Mouse (Mus musculus): ENCODE results near the gene Tbc1d8.

The Tbc1d8 gene

DNA sequence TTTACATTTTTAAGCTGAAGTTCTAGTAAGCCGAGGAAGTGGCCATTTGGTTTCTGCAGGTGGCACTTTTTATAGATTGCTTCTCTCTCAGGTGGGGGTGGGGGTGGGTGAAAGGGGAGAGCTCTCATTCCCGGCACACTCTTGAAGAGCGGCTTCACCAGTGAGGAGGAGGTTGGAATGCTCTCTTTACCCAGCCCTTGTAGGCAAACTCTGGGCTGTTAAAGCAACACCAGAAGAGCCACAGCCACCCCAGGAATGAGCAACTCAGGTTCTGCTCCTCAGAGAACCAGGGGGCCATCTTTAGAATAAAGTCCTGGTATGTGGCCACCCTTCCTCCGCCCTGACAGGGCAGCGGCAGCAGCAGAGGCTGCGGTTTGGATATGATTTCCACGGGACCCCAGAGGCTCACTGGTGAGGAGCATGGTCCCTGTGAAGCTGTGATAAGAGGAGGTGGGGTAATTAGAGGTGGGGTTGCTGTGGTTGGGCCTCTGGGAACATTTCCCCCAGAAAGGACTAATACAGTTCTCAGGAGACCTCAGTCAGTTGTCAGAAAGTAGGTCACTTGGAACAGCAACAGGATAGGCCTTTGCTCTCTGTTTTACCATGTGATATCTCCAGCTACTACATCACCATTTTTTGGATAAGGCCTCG is 85.2 kb downstream of the Tbc1d8 start:
- DNase-seq, result no peak

DNA sequence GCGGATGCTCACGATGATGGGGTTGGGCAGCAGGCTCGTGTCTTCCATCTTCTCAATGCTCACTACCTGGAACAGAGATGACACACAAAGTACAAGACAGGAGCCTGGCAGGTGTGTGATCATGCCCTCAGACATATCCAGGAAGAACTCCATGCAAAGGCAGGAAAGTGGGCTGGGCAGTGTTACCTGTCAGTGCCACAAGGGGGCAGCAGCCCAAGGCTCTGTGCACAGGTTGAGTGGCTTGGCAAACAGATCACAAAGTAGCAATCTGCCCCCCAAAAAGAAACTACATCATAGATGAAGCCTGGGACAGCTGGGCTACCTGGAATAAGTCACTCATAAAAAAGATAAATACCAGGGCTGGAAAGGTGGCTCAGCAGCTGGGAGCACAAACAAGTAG is 86.4 kb downstream of the Tbc1d8 start:
- peak; percentile 67 for DNase-seq

DNA sequence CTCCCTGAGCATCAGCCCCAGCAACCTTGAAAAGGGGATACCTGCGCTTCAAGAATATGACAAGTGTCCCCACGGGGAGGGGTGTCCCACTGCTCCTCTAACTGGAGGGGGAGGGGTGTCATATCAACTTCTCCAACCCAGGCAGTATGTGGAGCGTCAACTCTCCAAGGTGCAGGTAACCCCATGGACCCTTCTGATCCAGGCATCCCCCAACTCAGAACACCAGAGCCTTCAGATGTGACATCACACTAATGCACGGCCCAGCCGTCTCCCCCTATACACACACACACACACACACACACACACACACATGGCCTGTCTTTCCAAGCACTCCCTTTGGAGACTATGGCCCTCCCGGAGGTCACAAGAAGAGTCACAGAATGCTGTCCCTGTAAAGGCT is 86.9 kb downstream of the Tbc1d8 start:
- DNase-seq, result no peak

DNA sequence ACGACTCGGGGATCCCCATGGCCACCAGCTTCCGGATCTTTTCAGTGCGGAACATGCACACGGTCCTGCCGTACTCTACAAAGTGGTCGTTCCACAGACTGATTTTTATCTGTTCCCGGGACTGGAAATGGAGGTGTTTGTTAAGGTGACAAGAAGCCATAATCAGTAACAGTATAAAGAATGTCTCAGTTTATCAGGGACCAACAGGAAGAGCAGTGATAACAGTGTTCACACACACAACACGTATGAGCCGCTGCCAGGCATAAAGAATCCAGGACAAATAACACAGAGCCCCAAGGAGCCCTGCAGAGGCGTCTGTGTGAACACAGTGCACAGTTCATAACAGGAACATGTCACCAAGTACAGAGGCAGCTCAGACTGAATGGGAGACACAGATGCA is 89.2 kb downstream of the Tbc1d8 start:
- DNase-seq, result no peak

DNA sequence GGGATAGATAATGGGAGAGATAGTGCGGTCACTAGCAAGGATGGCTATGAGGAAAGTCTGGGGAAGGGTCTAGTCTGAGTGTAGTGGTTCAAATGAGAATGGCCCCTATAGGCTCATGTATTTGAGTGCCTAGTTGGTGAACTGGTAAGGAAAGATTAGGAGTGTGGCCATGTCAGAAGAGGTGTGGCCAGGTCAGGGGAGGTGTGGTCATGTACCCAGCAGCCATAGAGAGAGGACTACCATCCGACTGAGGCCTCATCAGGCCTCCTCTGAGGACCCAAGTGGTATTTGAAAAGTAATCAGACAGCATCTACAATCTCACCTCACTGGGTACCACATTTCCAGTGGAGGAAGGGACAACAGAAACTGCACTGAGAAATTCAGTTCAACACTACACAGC is 90.4 kb downstream of the Tbc1d8 start:
- no peak for DNase-seq

DNA sequence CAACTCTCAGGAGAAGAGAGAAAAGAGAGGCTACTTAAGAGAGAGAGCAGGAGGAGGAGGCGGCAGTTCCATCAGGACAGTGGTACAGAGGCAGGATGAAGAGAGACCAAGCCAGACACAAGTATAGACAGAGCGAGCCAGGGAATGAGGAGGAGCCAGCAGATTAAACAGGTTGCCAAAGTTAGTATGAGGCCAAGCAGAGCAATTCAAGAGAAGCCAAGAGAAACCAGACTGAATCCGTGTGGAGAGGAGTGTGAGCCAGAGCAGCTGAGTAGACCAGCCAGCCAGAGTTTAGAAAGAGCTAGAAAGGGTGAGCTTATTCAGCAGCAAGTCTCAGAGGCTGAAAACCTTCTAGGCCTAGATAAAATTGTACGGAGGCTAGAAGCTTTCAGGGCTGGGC is 91.1 kb downstream of the Tbc1d8 start:
- no peak for DNase-seq

DNA sequence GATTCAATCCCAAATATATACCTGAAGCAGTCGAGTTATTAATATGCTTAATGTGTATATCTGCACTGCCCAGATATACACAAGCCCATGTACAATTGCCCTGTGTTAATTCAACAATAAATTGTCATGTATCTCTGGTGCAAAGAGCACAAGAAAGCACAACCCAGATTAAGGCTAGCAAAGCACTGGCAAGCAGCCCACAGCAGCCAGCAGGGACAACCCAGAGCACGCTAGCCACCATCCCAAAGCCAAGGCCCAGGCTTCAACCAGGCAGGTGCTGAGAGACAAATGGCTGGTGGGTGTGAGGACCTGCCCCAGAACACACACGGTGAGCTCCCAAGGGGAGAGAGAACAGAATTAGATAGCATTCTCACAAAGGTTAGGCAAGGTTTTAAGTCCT is 92.1 kb downstream of the Tbc1d8 start:
- no peak for DNase-seq

DNA sequence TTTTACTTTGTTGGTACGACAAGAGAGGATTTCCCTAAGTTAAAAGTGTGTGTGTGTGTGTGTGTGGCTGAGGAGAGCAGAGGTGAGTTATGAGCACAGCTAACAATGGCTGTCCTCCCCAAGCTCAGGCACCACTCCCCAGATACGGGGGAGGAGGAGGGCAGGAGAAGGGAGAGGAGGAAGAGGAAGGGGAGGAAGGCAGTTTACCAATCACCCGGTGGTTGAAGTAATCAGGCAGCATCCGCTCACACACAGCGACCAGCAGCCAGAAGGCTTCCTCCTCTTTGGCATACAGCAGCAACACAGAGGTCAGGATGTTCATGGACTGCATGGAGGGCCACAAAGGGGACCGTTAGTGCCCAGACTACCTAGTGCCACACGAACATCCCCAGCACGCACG is 93.6 kb downstream of the Tbc1d8 start:
- DNase-seq, result no peak

DNA sequence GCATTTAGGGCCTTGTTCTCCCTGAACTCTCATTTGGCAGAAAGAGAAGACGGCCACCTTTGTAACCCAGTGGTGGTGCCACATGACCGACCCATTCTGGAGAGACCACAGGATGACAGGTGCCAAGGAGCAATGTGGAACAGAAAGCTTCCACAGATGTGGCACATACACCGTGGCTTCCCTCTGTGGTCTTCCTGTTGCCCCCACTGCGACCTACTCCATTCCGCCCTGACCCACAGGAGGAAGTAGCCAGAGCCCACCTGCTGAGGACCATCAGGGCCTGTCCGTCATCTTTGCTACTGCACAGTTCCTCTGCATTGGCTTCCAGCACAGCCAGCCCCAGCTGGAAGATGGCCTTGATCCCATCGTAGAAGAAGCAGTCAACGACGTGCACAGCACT is 97.5 kb downstream of the Tbc1d8 start:
- no peak for DNase-seq

DNA sequence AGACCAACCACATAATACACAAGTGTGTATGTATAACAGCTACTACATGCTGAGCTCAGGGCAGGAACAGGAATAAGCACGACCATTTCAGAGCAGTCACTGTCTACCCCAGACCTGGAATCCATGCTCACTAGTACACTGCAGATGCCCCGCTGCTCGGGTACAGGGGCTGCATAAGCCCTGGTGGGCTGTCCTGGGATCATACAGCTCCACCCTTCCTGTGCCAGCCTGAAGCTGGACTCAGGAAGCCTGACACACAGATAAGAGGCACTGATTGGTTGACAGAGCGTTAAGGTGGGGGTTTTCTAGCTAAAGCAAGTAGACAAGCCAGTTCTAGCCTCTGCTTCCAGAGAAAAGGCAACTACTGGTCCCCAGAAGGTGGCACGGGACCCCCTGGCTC is 99.5 kb downstream of the Tbc1d8 start:
- DNase-seq, result no peak

DNA sequence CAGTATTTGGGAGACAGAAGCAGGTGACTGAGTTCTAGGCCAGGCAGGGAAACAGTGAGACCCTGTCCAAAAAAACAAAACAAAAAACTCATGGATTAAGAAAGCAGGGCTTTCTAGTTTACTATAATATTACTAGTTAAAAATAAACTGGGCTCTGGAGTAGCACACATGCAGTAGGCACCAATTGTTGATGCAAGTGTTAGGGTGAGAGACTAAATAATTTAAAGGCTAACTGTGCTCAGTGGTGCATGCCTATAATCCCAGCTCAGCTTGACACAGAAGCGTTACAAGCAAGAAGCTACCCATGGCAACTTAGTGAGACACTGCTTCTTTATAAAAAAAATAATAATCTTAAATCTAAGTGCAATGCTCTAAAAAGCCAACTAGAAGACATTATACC is 100.0 kb downstream of the Tbc1d8 start:
- DNase-seq, result no peak

DNA sequence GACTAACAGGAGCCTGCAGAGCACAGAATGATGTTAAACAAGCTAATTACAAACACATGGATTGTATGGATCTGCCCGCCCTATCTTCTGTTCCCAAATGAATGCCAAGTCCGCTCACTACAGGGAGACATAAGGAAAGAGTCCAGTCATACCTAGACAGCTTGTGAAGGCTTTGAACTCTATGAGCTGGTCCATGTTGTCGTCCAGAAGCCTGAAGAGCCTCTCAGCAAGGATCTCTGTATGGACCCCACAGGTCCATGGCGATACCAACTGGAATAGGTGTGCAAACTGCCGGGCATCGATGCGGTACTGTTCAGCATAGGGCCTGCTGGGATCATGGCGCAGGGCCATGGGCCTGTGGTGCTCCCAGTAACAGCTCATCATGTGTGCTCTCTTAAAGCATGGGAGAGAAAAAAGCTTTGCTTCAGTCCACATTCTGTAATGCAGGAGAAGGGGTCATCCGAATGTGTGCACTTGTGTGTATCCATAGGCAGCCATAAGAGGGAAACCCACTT is 101.8 kb downstream of the Tbc1d8 start:
- no peak for DNase-seq

DNA sequence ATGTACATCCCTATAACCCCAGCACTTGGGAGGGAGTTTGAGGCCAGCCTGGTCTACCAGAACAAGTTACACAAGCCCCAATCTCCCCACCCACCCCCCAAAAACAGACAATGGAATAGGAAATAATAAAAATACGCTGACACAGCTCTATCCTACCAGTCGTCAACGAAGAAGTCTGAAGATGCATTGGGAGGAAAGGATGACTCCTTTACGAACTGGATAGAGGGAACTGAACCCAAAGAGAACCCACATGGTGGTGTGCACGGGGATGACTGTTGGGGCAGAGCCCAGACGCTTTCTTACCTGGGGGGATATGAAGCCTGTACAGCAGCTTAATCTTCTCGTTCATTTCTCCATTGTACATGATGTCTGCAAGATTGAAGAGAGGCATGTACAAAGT is 102.4 kb downstream of the Tbc1d8 start:
- DNase-seq, result no peak

DNA sequence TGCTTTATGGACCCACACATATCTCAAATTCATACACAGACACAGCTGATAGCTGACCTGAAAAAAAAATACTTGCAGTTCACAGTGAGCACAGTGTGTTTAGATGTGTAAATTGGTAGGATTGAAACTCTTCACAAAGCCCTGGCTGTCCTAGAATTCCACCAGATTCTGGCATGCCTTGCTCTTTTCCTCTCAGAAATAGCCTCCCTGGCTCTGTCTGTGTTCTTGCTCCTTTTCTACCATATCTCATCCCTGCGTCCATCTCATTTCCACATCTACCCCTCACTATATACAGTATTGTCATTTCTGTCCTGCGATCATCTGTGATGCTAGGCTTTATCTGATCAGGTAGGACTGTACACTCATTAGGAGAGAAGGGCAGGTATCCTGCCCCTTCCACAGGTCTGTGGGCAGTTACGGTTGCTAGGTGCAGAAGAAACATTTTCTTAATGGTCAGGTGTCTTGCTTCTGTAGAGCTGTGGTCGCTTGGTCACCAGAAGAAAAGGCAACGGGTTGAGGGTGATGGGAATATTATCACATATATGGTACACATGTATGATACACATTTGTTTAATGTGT is 104.2 kb downstream of the Tbc1d8 start:
- no peak for DNase-seq

DNA sequence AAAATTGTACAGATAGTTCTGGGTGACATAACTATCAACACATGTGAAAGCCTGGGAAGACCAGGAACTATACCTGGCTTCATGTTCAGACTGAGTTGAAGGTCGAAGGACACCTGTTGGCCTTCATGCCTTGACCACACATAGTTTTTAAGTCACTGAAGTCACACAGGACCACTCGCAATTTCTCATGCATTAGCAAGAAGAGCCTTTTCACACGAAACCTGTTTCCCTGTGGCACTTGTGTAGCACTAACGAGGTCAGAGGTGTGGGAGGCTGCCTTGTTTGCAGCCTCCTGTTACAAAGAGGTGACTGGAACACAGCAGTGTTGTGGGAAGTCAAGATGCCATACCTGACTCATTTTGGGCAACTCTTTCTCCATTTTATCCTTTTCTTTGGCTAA is 105.2 kb downstream of the Tbc1d8 start:
- no peak for DNase-seq

DNA sequence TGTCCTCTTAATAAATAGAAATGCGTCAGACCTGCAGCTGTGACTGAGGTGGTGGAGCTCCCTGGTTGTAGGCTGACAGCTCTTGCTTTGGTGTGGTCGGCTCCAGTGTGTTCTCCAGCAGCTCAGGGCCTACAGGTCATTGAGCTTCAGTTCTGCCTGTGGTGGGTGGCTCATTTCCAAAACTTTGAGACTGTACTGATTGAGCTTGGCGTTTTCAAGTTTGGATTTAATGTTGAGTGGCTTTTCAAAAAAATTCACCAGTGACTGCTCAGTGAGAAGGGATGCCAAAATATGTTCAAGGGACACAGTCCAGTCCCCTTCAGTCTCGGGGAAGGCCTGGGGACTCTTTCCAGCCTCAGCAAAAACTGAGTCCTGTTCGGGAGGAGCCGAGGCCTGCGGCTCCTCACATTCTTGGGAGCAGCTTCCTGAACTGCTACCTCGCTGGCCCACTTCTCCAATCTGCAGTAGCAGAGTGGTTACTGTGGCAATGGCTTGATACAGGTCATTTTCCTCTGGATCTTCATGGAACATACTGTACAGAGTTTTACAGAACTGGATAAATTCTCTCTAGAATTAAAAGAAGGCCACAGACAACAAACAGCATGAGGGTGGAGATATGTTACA is 106.2 kb downstream of the Tbc1d8 start:
- DNase-seq, result no peak

DNA sequence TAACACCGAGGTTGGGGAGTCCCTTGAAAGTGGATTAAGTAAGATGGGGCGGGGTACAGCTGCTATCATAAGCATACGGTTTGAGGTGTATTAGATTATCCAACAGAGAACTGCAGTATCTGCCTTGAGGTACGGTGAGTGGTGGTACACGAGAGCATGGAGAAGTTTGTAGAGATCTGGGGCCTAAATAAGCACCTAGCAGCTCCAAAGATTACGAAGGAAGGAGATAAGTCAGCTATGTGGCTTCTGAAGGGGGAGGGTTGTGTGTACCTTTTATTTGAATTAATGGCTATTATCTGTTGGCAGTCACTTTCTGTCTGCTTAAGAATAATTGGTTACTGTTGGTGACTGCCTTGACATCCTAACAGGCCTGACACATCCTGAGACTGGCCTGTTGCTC is 108.1 kb downstream of the Tbc1d8 start:
- DNase-seq, result no peak

DNA sequence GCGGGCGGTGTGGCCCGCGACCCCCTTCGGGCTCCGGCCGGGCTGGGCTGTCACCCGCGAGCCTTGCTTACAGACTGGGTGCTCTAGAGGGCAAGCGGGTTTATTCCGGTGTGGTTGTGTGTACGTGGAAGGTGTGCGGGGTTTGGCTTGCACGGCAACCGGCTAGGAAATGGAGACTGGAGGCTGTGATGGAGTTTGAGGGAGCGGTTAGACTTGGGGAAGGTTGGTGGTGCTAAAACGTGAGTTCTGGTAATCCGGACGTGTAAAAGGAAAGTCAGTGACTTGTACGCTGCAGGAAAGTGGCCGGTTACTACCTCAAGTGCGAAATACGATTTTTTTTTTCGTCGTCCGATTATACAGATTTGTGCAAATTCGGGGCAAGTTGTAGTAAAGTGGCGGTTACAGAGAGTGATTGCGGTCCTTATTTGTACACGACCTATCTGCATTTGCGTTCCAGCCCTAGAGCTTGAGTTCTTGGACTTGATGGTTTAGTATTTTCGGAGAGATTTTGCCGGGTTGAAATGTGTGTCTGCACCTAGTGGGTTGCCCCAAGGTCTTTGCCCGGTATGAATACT is 110.2 kb downstream of the Tbc1d8 start:
- DNase-seq, result no peak

DNA sequence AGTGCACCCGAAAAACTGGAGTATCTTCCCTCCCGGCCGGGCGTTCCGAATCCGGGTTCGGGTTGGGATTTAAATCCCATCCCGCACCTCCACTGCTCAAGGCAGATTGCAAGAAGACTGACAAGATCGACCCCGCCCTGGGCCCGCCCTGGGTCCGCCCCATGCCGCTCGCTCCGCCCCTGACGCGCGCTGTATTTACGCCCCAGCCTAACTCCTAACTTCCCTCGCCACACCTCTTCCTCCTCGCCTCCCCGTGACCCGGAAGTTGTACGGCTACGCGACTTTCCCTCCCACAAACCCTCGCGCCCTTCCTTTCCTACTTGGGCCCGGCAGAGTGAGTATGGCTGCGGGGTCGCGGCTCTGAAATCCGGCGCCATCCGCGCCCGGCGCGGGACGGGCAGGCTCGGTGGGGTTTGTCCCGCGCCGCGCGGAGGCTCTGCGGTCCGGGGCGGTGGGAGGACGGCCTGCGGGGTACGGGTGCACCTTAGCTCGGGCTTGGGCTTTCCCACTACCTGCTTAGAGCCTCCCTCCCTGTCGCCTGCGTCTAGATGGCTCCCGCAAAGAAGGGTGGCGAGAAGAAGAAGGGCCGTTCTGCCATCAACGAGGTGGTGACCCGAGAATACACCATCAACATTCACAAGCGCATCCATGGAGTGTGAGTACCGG is 110.8 kb downstream of the Tbc1d8 start, which contains the start of gene Rpl31:
Gene Rpl31, plus strand, starts transcription at position 242 of the 666 bp plus-strand sequence.
- DNase-seq, result peak; percentile 99

DNA sequence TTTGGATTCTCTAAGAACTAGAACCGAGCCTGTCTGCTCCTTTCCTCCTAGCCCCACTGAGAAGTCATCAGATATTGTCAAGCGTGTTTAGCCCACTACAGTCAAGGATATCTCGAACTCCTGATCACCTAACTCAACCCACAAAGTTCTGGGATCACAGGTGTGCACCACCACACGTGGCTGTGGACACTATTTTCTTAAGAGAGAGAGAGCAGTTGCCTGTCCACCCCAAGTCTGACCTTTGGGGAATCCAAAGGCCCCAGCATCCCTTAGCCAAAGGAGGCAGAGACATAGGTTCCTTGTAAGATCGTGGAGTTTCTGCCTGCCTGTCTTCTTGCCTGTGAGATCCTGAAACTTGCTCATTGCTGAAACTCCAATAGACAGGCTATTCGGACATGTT is 111.5 kb downstream of the Tbc1d8 start:
- no peak for DNase-seq

DNA sequence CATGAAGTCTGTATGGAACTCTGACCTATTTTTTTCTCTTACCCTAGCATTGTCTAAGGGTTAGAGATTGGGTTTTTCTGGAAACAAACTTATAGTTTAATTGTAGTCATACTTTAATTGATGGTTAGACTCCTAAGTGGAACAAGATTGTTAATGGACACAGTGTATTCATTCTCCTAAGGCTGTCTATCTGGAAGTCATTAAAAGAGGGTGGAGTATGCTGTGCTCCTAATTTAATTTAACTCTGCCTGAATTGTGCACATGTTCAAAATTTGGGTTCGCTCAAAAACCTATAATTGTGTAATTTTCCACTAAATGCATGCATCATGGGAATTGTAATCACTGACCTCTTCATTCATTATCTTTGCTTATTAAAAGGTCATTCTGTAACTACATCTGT is 113.0 kb downstream of the Tbc1d8 start:
- DNase-seq, result no peak

DNA sequence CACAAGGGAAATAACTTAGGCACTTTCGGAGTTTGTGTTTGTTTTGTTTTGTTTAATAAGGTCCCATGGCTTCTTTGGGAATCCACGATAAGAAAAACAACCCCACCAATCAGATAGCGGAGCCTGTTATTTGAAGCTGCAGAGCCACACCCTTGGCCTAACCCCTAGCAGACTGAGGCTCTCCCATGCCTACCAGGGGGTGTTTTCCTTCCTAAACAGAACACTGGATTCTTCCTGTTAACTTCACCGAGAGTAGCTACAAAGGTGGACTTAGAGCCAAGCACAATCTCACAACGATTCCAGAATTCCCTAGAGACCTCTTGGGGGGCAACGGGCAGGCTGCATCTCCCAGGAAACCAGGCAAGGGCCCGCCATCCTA is 116.1 kb downstream of the Tbc1d8 start:
- no peak for DNase-seq

DNA sequence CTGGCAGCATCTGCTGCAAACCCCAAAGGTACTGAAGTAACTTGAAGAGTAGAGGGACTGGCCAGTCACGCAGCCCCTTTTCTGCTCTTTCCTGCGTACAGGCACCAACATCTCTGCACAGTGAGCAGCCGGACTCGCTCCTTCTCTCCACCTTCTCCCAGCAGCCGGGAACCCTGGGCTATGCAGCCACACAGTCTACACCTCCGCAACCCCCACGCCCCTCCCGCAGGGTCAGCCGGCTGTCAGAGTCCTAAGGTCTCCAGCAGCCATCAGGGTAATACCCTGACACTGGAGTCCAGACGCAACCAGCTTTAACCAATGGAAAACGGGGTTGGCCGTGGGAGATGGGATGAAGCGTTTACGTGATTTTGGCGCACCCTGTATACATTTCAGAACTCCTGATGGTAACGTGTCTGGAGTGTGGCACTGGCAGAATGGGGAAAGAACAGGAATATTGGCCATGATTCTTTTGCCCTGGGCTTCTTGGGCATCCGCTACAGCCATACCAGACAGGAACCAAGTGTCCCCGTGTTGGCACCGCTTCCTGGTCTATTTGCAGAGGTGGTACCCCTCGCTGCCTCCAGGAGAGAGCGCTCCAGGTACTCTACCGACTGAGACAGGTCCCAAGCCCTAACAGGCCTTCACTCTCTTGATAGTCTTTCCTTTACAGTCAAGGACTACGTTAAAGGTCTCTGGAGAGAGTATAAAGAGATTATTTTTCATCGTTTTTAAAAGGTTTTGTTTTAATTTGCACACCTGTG is 116.6 kb downstream of the Tbc1d8 start:
- no peak for DNase-seq
